Mouse (Mus musculus): ENCODE results near the gene Acoxl. TPM values are rescaled to one million over a fixed set of nuclear protein-coding genes. Genes with fewer than 3 reads are reported as not detected.

The Acoxl gene
- polyA plus RNA-seq, 1 experiment from 2014 or later: 0.15 TPM

GRCm38 (mm10) chr2:128155412-128156066 lies 316.9 kb downstream of the Acoxl start:
- Histone ChIP-seq H3K4me1 (ENCODE audit: control insufficient read depth, insufficient read depth, low read depth, low read length) (peaks cover 15% of the 10 kb centered on the region), H3K9me3 (ENCODE audit: control insufficient read depth, low read length) (no peaks in the 10 kb centered on the region), H3K9ac (ENCODE audit: low read depth, low read length) (no peak overlapping the region), H3K36me3 (ENCODE audit: control insufficient read depth, insufficient read depth, low read length) (no peaks in the 10 kb centered on the region), H3K4me2 (ENCODE audit: low read length) (no peak overlapping the region), H3K4me3 (ENCODE audit: low read length) (no peak overlapping the region), H3K27ac (ENCODE audit: low read depth, low read length) (no peak overlapping the region), H3K27me3 (replicated peaks; ENCODE audit: control insufficient read depth, insufficient read depth, low read length) (no peaks in the 10 kb centered on the region)
- ATAC-seq: no peak
- WGBS: 80% methylated on average over 13 of the region's 13 CpGs

DNA sequence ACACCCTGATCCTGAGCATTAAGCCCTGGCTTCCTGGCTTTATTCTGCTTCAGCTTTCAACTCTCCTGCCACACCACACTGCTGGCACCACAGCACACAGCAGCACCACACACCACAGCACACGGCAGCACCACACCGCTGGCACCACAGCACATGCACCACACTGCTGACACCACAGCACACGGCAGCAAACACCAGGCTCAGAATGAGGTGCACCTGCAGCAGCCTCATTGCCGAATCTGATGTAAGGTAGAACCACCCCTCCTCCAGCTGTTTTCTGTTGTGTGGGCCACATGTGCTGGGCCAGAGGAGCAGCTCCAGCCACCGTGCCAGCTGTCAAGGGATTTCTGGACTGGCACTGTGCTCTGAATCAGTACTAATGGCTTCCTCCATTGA lies 317.4 kb downstream of the Acoxl start:
- H3K4me1 ChIP-seq (ENCODE audit: control insufficient read depth, insufficient read depth, low read depth, low read length): peaks cover 15% of the 10 kb centered on the region
- no peak overlapping the region for H3K4me2 ChIP-seq (ENCODE audit: low read length)
- H3K4me3 ChIP-seq (ENCODE audit: low read length): no peak overlapping the region
- no peaks in the 10 kb centered on the region for H3K9me3 ChIP-seq (ENCODE audit: control insufficient read depth, low read length)
- 62% methylated on average over 5 of the region's 5 CpGs for WGBS
- H3K27ac ChIP-seq (ENCODE audit: low read depth, low read length): no peak overlapping the region
- no peaks in the 10 kb centered on the region for H3K27me3 ChIP-seq (replicated peaks; ENCODE audit: control insufficient read depth, insufficient read depth, low read length)
- H3K36me3 ChIP-seq (ENCODE audit: control insufficient read depth, insufficient read depth, low read length): no peaks in the 10 kb centered on the region
- 0 out of 2 replicates have a peak, but pooled peaks have one; percentile 53 for ATAC-seq
- no peak overlapping the region for H3K9ac ChIP-seq (ENCODE audit: low read depth, low read length)

- Histone ChIP-seq H3K4me1 (ENCODE audit: control insufficient read depth, insufficient read depth, low read depth, low read length) (peaks cover 15% of the 10 kb centered on the region), H3K4me3 (ENCODE audit: low read length) (no peak overlapping the region), H3K9ac (ENCODE audit: low read depth, low read length) (no peak overlapping the region), H3K4me2 (ENCODE audit: low read length) (no peak overlapping the region), H3K27ac (ENCODE audit: low read depth, low read length) (no peak overlapping the region), H3K27me3 (replicated peaks; ENCODE audit: control insufficient read depth, insufficient read depth, low read length) (no peaks in the 10 kb centered on the region), H3K9me3 (ENCODE audit: control insufficient read depth, low read length) (no peaks in the 10 kb centered on the region), H3K36me3 (ENCODE audit: control insufficient read depth, insufficient read depth, low read length) (no peaks in the 10 kb centered on the region)
- WGBS: 73% methylated on average over 12 of the region's 12 CpGs
- no peak for ATAC-seq
These were observed 318.1 kb downstream of the Acoxl start for GRCm38 (mm10) chr2:128156557-128157412.

- no peak overlapping the region for H3K4me3 ChIP-seq (ENCODE audit: low read length)
- WGBS: 44% methylated on average over 17 of the region's 17 CpGs
- H3K4me2 ChIP-seq (ENCODE audit: low read length): peak overlapping the region; percentile 0; the same call in 1 of the 2 replicates
- no peaks in the 10 kb centered on the region for H3K36me3 ChIP-seq (ENCODE audit: control insufficient read depth, insufficient read depth, low read length)
- ATAC-seq: no peak
- no peaks in the 10 kb centered on the region for H3K27me3 ChIP-seq (replicated peaks; ENCODE audit: control insufficient read depth, insufficient read depth, low read length)
- peaks cover 13% of the 10 kb centered on the region; the same call in 1 of the 2 replicates for H3K4me1 ChIP-seq (ENCODE audit: control insufficient read depth, insufficient read depth, low read depth, low read length)
- H3K27ac ChIP-seq (ENCODE audit: low read depth, low read length): no peak overlapping the region
- no peaks in the 10 kb centered on the region for H3K9me3 ChIP-seq (ENCODE audit: control insufficient read depth, low read length)
- H3K9ac ChIP-seq (ENCODE audit: low read depth, low read length): no peak overlapping the region
These were observed 320.2 kb downstream of the Acoxl start for GRCm38 (mm10) chr2:128158734-128159410.

GRCm38 (mm10) chr2:128159619-128160125 lies 321.0 kb downstream of the Acoxl start:
- no peaks in the 10 kb centered on the region for H3K9me3 ChIP-seq (ENCODE audit: control insufficient read depth, low read length)
- H3K4me2 ChIP-seq (ENCODE audit: low read length): no peak overlapping the region
- H3K4me3 ChIP-seq (ENCODE audit: low read length): no peak overlapping the region
- H3K27ac ChIP-seq (ENCODE audit: low read depth, low read length): no peak overlapping the region
- H3K27me3 ChIP-seq (replicated peaks; ENCODE audit: control insufficient read depth, insufficient read depth, low read length): no peaks in the 10 kb centered on the region
- peaks cover 13% of the 10 kb centered on the region; the same call in 1 of the 2 replicates for H3K4me1 ChIP-seq (ENCODE audit: control insufficient read depth, insufficient read depth, low read depth, low read length)
- no peak overlapping the region for H3K9ac ChIP-seq (ENCODE audit: low read depth, low read length)
- 71% methylated on average over 7 of the region's 7 CpGs for WGBS
- no peak for ATAC-seq
- no peaks in the 10 kb centered on the region for H3K36me3 ChIP-seq (ENCODE audit: control insufficient read depth, insufficient read depth, low read length)

DNA sequence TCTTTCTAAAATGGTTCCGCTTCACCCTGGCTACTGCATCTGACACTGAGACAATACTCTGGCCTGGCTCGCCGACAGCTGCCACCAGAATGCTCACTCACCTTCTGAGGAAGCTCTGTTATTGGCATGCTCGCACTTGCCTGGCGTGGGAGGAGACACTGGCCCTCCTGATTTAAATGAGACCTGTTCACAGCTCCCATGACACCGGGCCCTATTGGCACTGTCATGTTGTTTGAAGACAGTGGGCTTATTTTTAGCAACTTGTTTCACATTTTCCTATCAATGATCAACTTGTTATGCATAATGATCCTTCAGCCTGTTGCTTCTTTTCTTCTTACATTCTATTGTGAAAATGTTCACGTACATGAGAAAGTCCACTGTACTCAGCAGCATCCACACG lies 324.5 kb downstream of the Acoxl start:
- 65% methylated on average over 8 of the region's 8 CpGs for WGBS
- Histone ChIP-seq H3K4me2 (ENCODE audit: low read length) (no peak overlapping the region), H3K36me3 (ENCODE audit: control insufficient read depth, insufficient read depth, low read length) (no peaks in the 10 kb centered on the region), H3K4me3 (ENCODE audit: low read length) (no peak overlapping the region), H3K27me3 (replicated peaks; ENCODE audit: control insufficient read depth, insufficient read depth, low read length) (no peaks in the 10 kb centered on the region), H3K9ac (ENCODE audit: low read depth, low read length) (no peak overlapping the region), H3K9me3 (ENCODE audit: control insufficient read depth, low read length) (no peaks in the 10 kb centered on the region), H3K4me1 (ENCODE audit: control insufficient read depth, insufficient read depth, low read depth, low read length) (peaks cover 14% of the 10 kb centered on the region), H3K27ac (ENCODE audit: low read depth, low read length) (no peak overlapping the region)
- no peak for ATAC-seq

- H3K4me1 ChIP-seq (ENCODE audit: control insufficient read depth, insufficient read depth, low read depth, low read length): peaks cover 5% of the 10 kb centered on the region
- H3K36me3 ChIP-seq (ENCODE audit: control insufficient read depth, insufficient read depth, low read length): no peaks in the 10 kb centered on the region
- no peaks in the 10 kb centered on the region for H3K9me3 ChIP-seq (ENCODE audit: control insufficient read depth, low read length)
- no peak overlapping the region for H3K4me3 ChIP-seq (ENCODE audit: low read length)
- no peak overlapping the region for H3K9ac ChIP-seq (ENCODE audit: low read depth, low read length)
- no peaks in the 10 kb centered on the region for H3K27me3 ChIP-seq (replicated peaks; ENCODE audit: control insufficient read depth, insufficient read depth, low read length)
- 49% methylated on average over 13 of the region's 13 CpGs for WGBS
- H3K27ac ChIP-seq (ENCODE audit: low read depth, low read length): no peak overlapping the region
- H3K4me2 ChIP-seq (ENCODE audit: low read length): no peak overlapping the region
- ATAC-seq: peak; percentile 77
These were observed 328.1 kb downstream of the Acoxl start for GRCm38 (mm10) chr2:128166623-128167423.

- peaks cover 5% of the 10 kb centered on the region for H3K4me1 ChIP-seq (ENCODE audit: control insufficient read depth, insufficient read depth, low read depth, low read length)
- H3K4me2 ChIP-seq (ENCODE audit: low read length): no peak overlapping the region
- no peaks in the 10 kb centered on the region for H3K36me3 ChIP-seq (ENCODE audit: control insufficient read depth, insufficient read depth, low read length)
- no peak overlapping the region for H3K9ac ChIP-seq (ENCODE audit: low read depth, low read length)
- ATAC-seq: no peak
- no peaks in the 10 kb centered on the region for H3K9me3 ChIP-seq (ENCODE audit: control insufficient read depth, low read length)
- H3K27me3 ChIP-seq (replicated peaks; ENCODE audit: control insufficient read depth, insufficient read depth, low read length): no peaks in the 10 kb centered on the region
- no peak overlapping the region for H3K4me3 ChIP-seq (ENCODE audit: low read length)
- no peak overlapping the region for H3K27ac ChIP-seq (ENCODE audit: low read depth, low read length)
- 98% methylated on average over 12 of the region's 12 CpGs for WGBS
These were observed 329.3 kb downstream of the Acoxl start for GRCm38 (mm10) chr2:128167930-128168329.
